Mouse (Mus musculus) embryonic facial prominence, embryonic 14.5 days (tissue): ENCODE measurements around the gene Gdf15. TPM values are rescaled to one million over a fixed set of nuclear protein-coding genes. Genes with fewer than 3 reads are reported as not detected.

ENCODE experiments used
- ATAC-seq: fragments of 200-750 bp; cut with Nextera tagmentation; 2 replicates; pipeline ENCODE4 v1.8.0; 2017; ENCODE audit warnings: low read depth, moderate number of reproducible peaks, moderate TSS enrichment
- DNase-seq: peaks from one replicate; pipeline ENCODE4 v3.0.0-alpha.2; 2015; ENCODE audit warnings: low spot score
- H3K27ac ChIP-seq: fragments of 300-500 bp; sonication (generic); replicated peaks from 2 replicates; pipeline ENCODE4 v1.5.1; 2014; ENCODE audit warnings: low read depth, mild to moderate bottlenecking, low read length, moderate library complexity
- H3K27me3 ChIP-seq: fragments of 300-500 bp; sonication (generic); replicated peaks from 2 replicates; pipeline ENCODE4 v1.6.1; 2014; ENCODE audit warnings: low read length; ENCODE audit not compliant: control insufficient read depth, insufficient read depth
- H3K36me3 ChIP-seq: fragments of 300-500 bp; sonication (generic); 2 replicates; pipeline ENCODE4 v1.6.1; 2014; ENCODE audit warnings: low read length, mixed read lengths; ENCODE audit not compliant: control insufficient read depth, insufficient read depth
- H3K4me1 ChIP-seq: fragments of 300-500 bp; sonication (generic); 2 replicates; pipeline ENCODE4 v1.6.1; 2014; ENCODE audit warnings: antibody characterized with exemption, low read length; ENCODE audit not compliant: control insufficient read depth, insufficient read depth
- H3K4me2 ChIP-seq: fragments of 300-500 bp; sonication (generic); 2 replicates; pipeline ENCODE4 v1.6.1; 2014; ENCODE audit warnings: low read depth, mild to moderate bottlenecking, low read length, moderate library complexity, mixed read lengths
- H3K4me3 ChIP-seq: fragments of 300-500 bp; sonication (generic); 2 replicates; pipeline ENCODE4 v1.5.1; 2014; ENCODE audit warnings: low read depth, mild to moderate bottlenecking, low read length
- H3K9ac ChIP-seq: fragments of 300-500 bp; sonication (generic); 2 replicates; pipeline ENCODE4 v1.6.1; 2014; ENCODE audit warnings: low read depth, mild to moderate bottlenecking, low read length, moderate library complexity, mixed read lengths
- H3K9me3 ChIP-seq: fragments of 300-500 bp; sonication (generic); 2 replicates; pipeline ENCODE4 v1.6.1; 2016; ENCODE audit warnings: low read length; ENCODE audit not compliant: control insufficient read depth
- WGBS: fragments of 180-500 bp; shearing (Covaris S2); extraction: QIAGEN DNeasy Blood & Tissue Kit; methylation state at CpG from one replicate; pipeline ENCODE4 v1.1.7; 2014; 5-methylcytosine and 5-hydroxymethylcytosine counted together
- polyA plus RNA-seq: library from polyadenylated mRNA; unstranded; fragments of >200 nt; fragmentation: Nextera tagmentation; extraction: Ambion mirVana; gene quantifications from 2 replicates; pipeline ENCODE4 v1.2.1, GENCODE M21; 2014

Gene Gdf15
- polyA plus RNA-seq, 1 experiment from 2014 or later: 0.28 TPM

DNA sequence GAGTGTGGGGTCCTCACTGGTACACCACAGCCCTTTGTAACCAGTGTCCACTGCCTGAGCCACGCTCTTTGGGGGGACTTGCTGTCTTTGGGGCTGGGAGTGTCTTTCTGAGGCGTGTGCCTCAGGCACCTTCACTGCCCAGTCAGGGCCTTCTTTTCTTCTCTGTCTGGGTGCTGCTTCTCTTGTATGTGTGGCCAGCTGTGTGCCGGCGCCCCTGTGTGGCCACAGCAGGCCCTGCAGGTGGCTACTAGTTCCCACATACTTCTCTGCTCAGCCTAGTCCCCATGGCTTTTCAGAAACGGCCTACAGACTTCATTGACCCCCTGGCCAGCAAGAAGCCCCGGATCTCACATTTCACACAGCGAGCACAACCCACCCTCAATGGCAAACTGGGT, 47.0 kb downstream of the Gdf15 start:
- H3K9me3 ChIP-seq: no peaks in the 10 kb centered on the region
- DNase-seq (no peak), ATAC-seq (peak; percentile 55; the same call in 1 of the 2 replicates)
- peaks cover 96% of the 10 kb centered on the region for H3K36me3 ChIP-seq
- H3K4me3 ChIP-seq: no peak overlapping the region
- no peak overlapping the region for H3K27ac ChIP-seq
- 45% methylated on average over 7 of the region's 7 CpGs for WGBS
- H3K4me1 ChIP-seq: no peaks in the 10 kb centered on the region
- H3K27me3 ChIP-seq: no peaks in the 10 kb centered on the region
- no peak overlapping the region for H3K4me2 ChIP-seq
- H3K9ac ChIP-seq: no peak overlapping the region

GRCm38 (mm10) chr8:70584606-70585257, 47.5 kb downstream of the Gdf15 start:
- peaks cover 96% of the 10 kb centered on the region for H3K36me3 ChIP-seq
- ATAC-seq (0 out of 2 replicates have a peak, but pooled peaks have one; percentile 8), DNase-seq (no peak)
- 88% methylated on average over 9 of the region's 9 CpGs for WGBS
- H3K9ac ChIP-seq: no peak overlapping the region
- no peaks in the 10 kb centered on the region for H3K27me3 ChIP-seq
- no peak overlapping the region for H3K4me3 ChIP-seq
- no peak overlapping the region for H3K27ac ChIP-seq
- no peaks in the 10 kb centered on the region for H3K4me1 ChIP-seq
- H3K9me3 ChIP-seq: no peaks in the 10 kb centered on the region
- H3K4me2 ChIP-seq: no peak overlapping the region

GRCm38 (mm10) chr8:70583476-70584387, 48.5 kb downstream of the Gdf15 start:
- H3K4me1 ChIP-seq: no peaks in the 10 kb centered on the region
- H3K4me2 ChIP-seq: no peak overlapping the region
- H3K9ac ChIP-seq: no peak overlapping the region
- ATAC-seq: no peak
- no peak overlapping the region for H3K4me3 ChIP-seq
- no peaks in the 10 kb centered on the region for H3K27me3 ChIP-seq
- 89% methylated on average over 18 of the region's 18 CpGs for WGBS
- no peak overlapping the region for H3K27ac ChIP-seq
- peaks cover 93% of the 10 kb centered on the region for H3K36me3 ChIP-seq
- no peak for DNase-seq
- no peaks in the 10 kb centered on the region for H3K9me3 ChIP-seq

Other genes with a start within 250 kb of the Gdf15 start
- gene Crtc1, start 192.9 kb downstream of the Gdf15 start, polyA plus RNA-seq: 19.3 and 22.1 TPM in 2 replicates
- 18.7 and 21.5 TPM in 2 replicates for gene Klhl26, start 155.5 kb downstream of the Gdf15 start, polyA plus RNA-seq
- 10.2 and 14.5 TPM in 2 replicates for gene Tmem59l, start 145.1 kb downstream of the Gdf15 start, polyA plus RNA-seq
- 67.3 and 68.1 TPM in 2 replicates for gene Crlf1, start 139.3 kb downstream of the Gdf15 start, polyA plus RNA-seq
- gene Rex1bd, start 125.7 kb downstream of the Gdf15 start, polyA plus RNA-seq: 144 and 148 TPM in 2 replicates
- gene Uba52, start 121.7 kb downstream of the Gdf15 start, polyA plus RNA-seq: 991 and 1,091 TPM in 2 replicates
- 202 and 234 TPM in 2 replicates for gene Fkbp8, start 104.7 kb downstream of the Gdf15 start, polyA plus RNA-seq
- gene Kxd1, start 104.5 kb downstream of the Gdf15 start, polyA plus RNA-seq: 51.0 and 59.8 TPM in 2 replicates
- 17.3 and 21.7 TPM in 2 replicates for gene Ell, start 93.0 kb downstream of the Gdf15 start, polyA plus RNA-seq
- gene Isyna1, start 38.1 kb downstream of the Gdf15 start, polyA plus RNA-seq: 94.5 and 107 TPM in 2 replicates
- gene Ssbp4, start 23.6 kb downstream of the Gdf15 start, polyA plus RNA-seq: 120 and 132 TPM in 2 replicates
- 1.8 and 2.3 TPM in 2 replicates for gene Lrrc25, start 16.3 kb downstream of the Gdf15 start, polyA plus RNA-seq
- 59.8 and 62.7 TPM in 2 replicates for gene Pgpep1, start 27.9 kb upstream of the Gdf15 start, polyA plus RNA-seq
- gene Lsm4, start 40.8 kb upstream of the Gdf15 start, polyA plus RNA-seq: 199 and 223 TPM in 2 replicates
- gene Jund, start 66.5 kb upstream of the Gdf15 start, polyA plus RNA-seq: 103 and 121 TPM in 2 replicates
- gene Iqcn, start 71.0 kb upstream of the Gdf15 start, polyA plus RNA-seq: not detected in 2 replicates
- not detected in 2 replicates for gene Gm3336, start 86.1 kb upstream of the Gdf15 start, polyA plus RNA-seq
- gene Pde4c, start 91.3 kb upstream of the Gdf15 start, polyA plus RNA-seq: 0.16 and 0.22 TPM in 2 replicates
- gene Rab3a, start 122.2 kb upstream of the Gdf15 start, polyA plus RNA-seq: 36.3 and 39.0 TPM in 2 replicates
- gene Mpv17l2, start 128.5 kb upstream of the Gdf15 start, polyA plus RNA-seq: 34.2 and 36.5 TPM in 2 replicates
- gene Pik3r2, start 144.3 kb upstream of the Gdf15 start, polyA plus RNA-seq: 61.5 and 70.3 TPM in 2 replicates
- gene Mast3, start 172.6 kb upstream of the Gdf15 start, polyA plus RNA-seq: 13.5 and 14.9 TPM in 2 replicates
- 0.07 and 0.19 TPM in 2 replicates for gene Il12rb1, start 176.0 kb upstream of the Gdf15 start, polyA plus RNA-seq
- 5.4 and 5.8 TPM in 2 replicates for gene Arrdc2, start 207.3 kb upstream of the Gdf15 start, polyA plus RNA-seq
- gene Kcnn1, start 230.8 kb upstream of the Gdf15 start, polyA plus RNA-seq: 2.9 and 3.4 TPM in 2 replicates
- gene Ccdc124, start 241.5 kb upstream of the Gdf15 start, polyA plus RNA-seq: 87.1 and 91.3 TPM in 2 replicates